Mouse (Mus musculus) frontal cortex, adult 2 months (tissue): ENCODE measurements at regions not wholly inside any gene's neighbourhood (a gene's known extent, or its start where the extent isn't known, plus 50 kb on each side); places are given as distances from the start of the nearest gene placed in this dataset.

Source experiments
- DNase-seq, 2 experiments: peaks; one replicate each; pipeline ENCODE4 v3.0.0; 2022; ENCODE audit warnings: low spot score in 1 of 2; ENCODE audit errors: extremely low spot score in 1 of 2

DNA sequence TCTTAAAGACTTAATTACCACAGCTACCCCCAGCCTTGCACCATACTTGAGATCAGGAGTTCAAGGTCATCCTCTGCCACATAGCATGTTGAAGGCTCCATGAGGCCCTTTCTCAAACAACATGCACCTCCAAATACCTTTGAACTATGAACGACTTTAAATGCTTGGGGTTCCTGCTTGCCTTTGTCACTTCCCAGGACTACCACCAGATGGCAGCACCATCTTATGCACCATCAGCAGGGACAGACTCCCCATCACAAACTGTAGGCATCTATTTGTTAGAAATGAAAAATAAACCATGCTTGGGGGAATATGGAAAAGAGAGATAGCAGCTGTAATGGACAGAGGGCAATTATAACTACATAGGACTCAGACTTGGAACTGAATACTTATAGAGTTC, 51.9 kb upstream of the Sh3gl3 start:
- peak; percentile 34 to 85 for DNase-seq
